Mouse (Mus musculus): ENCODE data around the gene Bmpr1b. TPM values are rescaled to one million over a fixed set of nuclear protein-coding genes. Genes with fewer than 3 reads are reported as not detected.

Bmpr1b gene
- polyA plus RNA-seq, 1 experiment from 2014 or later, result 1.1 TPM

GRCm38 (mm10) chr3:142103622-142104021, 65.6 kb downstream of the Bmpr1b start:
- Histone ChIP-seq H3K27me3 (replicated peaks; ENCODE audit: control insufficient read depth, insufficient read depth, low read length) (no peaks in the 10 kb centered on the region), H3K4me3 (ENCODE audit: low read depth, low read length) (no peak overlapping the region), H3K27ac (ENCODE audit: low read depth, low read length) (no peak overlapping the region), H3K9ac (ENCODE audit: low read depth, low read length) (no peak overlapping the region), H3K9me3 (ENCODE audit: control insufficient read depth, low read length) (no peaks in the 10 kb centered on the region), H3K36me3 (ENCODE audit: control insufficient read depth, insufficient read depth, low read length) (no peaks in the 10 kb centered on the region), H3K4me1 (replicated peaks; ENCODE audit: control insufficient read depth, insufficient read depth, low read length) (no peaks in the 10 kb centered on the region), H3K4me2 (no peak overlapping the region)
- ATAC-seq (replicated peaks; ENCODE audit: low FRiP score), result no peak
- WGBS, result 84% methylated on average over 4 of the region's 4 CpGs
- no peak for DNase-seq (ENCODE audit: low spot score)

- WGBS, result 58% methylated on average over 2 of the region's 2 CpGs
- no peak for DNase-seq (ENCODE audit: low spot score)
- Histone ChIP-seq H3K4me1 (replicated peaks; ENCODE audit: control insufficient read depth, insufficient read depth, low read length) (no peaks in the 10 kb centered on the region), H3K27ac (ENCODE audit: low read depth, low read length) (no peak overlapping the region), H3K9ac (ENCODE audit: low read depth, low read length) (no peak overlapping the region), H3K4me2 (no peak overlapping the region), H3K4me3 (ENCODE audit: low read depth, low read length) (no peak overlapping the region), H3K9me3 (ENCODE audit: control insufficient read depth, low read length) (no peaks in the 10 kb centered on the region), H3K36me3 (ENCODE audit: control insufficient read depth, insufficient read depth, low read length) (no peaks in the 10 kb centered on the region), H3K27me3 (replicated peaks; ENCODE audit: control insufficient read depth, insufficient read depth, low read length) (no peaks in the 10 kb centered on the region)
- ATAC-seq (replicated peaks; ENCODE audit: low FRiP score), result no peak
Measured at GRCm38 (mm10) chr3:142099151-142099550, 70.1 kb downstream of the Bmpr1b start.

GRCm38 (mm10) chr3:142094049-142094448, 75.2 kb downstream of the Bmpr1b start:
- H3K4me3 ChIP-seq (ENCODE audit: low read depth, low read length), result no peak overlapping the region
- H3K9me3 ChIP-seq (ENCODE audit: control insufficient read depth, low read length), result no peaks in the 10 kb centered on the region
- no peaks in the 10 kb centered on the region for H3K36me3 ChIP-seq (ENCODE audit: control insufficient read depth, insufficient read depth, low read length)
- no peak for ATAC-seq (replicated peaks; ENCODE audit: low FRiP score)
- H3K9ac ChIP-seq (ENCODE audit: low read depth, low read length), result no peak overlapping the region
- WGBS, result 84% methylated on average over 4 of the region's 4 CpGs
- no peak overlapping the region for H3K27ac ChIP-seq (ENCODE audit: low read depth, low read length)
- no peaks in the 10 kb centered on the region for H3K4me1 ChIP-seq (replicated peaks; ENCODE audit: control insufficient read depth, insufficient read depth, low read length)
- no peaks in the 10 kb centered on the region for H3K27me3 ChIP-seq (replicated peaks; ENCODE audit: control insufficient read depth, insufficient read depth, low read length)
- DNase-seq (ENCODE audit: low spot score), result no peak
- H3K4me2 ChIP-seq, result no peak overlapping the region

DNA sequence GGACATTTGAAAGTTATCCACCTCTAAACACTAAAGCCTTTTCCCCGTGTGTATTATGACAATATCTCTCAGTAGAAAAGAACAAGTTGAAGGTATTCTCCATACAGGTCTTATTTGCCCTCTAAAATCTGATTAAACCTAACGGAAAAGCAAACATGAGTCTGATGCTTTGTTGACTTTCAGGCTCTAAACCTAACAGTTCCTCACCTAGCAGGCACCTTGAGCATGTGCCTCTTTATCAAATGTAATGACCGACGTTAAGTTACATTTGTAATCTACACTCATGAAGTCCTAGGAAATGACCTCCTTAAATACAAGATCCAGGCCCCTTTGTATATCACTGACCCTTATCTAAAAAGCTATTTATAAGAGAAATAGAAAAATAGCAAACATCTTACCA, 79.5 kb downstream of the Bmpr1b start:
- Histone ChIP-seq H3K27me3 (replicated peaks; ENCODE audit: control insufficient read depth, insufficient read depth, low read length) (no peaks in the 10 kb centered on the region), H3K4me1 (replicated peaks; ENCODE audit: control insufficient read depth, insufficient read depth, low read length) (no peaks in the 10 kb centered on the region), H3K9me3 (ENCODE audit: control insufficient read depth, low read length) (no peaks in the 10 kb centered on the region), H3K27ac (ENCODE audit: low read depth, low read length) (no peak overlapping the region), H3K36me3 (ENCODE audit: control insufficient read depth, insufficient read depth, low read length) (no peaks in the 10 kb centered on the region), H3K4me2 (no peak overlapping the region), H3K9ac (ENCODE audit: low read depth, low read length) (no peak overlapping the region), H3K4me3 (ENCODE audit: low read depth, low read length) (no peak overlapping the region)
- WGBS, result 70% methylated on average over 4 of the region's 4 CpGs
- DNase-seq (ENCODE audit: low spot score) (no peak), ATAC-seq (replicated peaks; ENCODE audit: low FRiP score) (no peak)

GRCm38 (mm10) chr3:142085938-142086337, 83.3 kb downstream of the Bmpr1b start:
- 64% methylated on average over 3 of the region's 3 CpGs for WGBS
- no peak overlapping the region for H3K4me2 ChIP-seq
- ATAC-seq (replicated peaks; ENCODE audit: low FRiP score), result no peak
- no peak overlapping the region for H3K27ac ChIP-seq (ENCODE audit: low read depth, low read length)
- no peaks in the 10 kb centered on the region for H3K4me1 ChIP-seq (replicated peaks; ENCODE audit: control insufficient read depth, insufficient read depth, low read length)
- H3K4me3 ChIP-seq (ENCODE audit: low read depth, low read length), result no peak overlapping the region
- no peaks in the 10 kb centered on the region for H3K9me3 ChIP-seq (ENCODE audit: control insufficient read depth, low read length)
- no peak for DNase-seq (ENCODE audit: low spot score)
- no peaks in the 10 kb centered on the region for H3K27me3 ChIP-seq (replicated peaks; ENCODE audit: control insufficient read depth, insufficient read depth, low read length)
- no peak overlapping the region for H3K9ac ChIP-seq (ENCODE audit: low read depth, low read length)
- H3K36me3 ChIP-seq (ENCODE audit: control insufficient read depth, insufficient read depth, low read length), result no peaks in the 10 kb centered on the region

- Histone ChIP-seq H3K27me3 (replicated peaks; ENCODE audit: control insufficient read depth, insufficient read depth, low read length) (no peaks in the 10 kb centered on the region), H3K36me3 (ENCODE audit: control insufficient read depth, insufficient read depth, low read length) (no peaks in the 10 kb centered on the region), H3K9ac (ENCODE audit: low read depth, low read length) (no peak overlapping the region), H3K4me3 (ENCODE audit: low read depth, low read length) (no peak overlapping the region), H3K4me2 (no peak overlapping the region), H3K27ac (ENCODE audit: low read depth, low read length) (no peak overlapping the region), H3K4me1 (replicated peaks; ENCODE audit: control insufficient read depth, insufficient read depth, low read length) (no peaks in the 10 kb centered on the region), H3K9me3 (ENCODE audit: control insufficient read depth, low read length) (no peaks in the 10 kb centered on the region)
- DNase-seq (ENCODE audit: low spot score) (no peak), ATAC-seq (replicated peaks; ENCODE audit: low FRiP score) (no peak)
- 35% methylated on average over 1 of the region's 1 CpGs for WGBS
Measured at GRCm38 (mm10) chr3:142084091-142084490, 85.1 kb downstream of the Bmpr1b start.

DNA sequence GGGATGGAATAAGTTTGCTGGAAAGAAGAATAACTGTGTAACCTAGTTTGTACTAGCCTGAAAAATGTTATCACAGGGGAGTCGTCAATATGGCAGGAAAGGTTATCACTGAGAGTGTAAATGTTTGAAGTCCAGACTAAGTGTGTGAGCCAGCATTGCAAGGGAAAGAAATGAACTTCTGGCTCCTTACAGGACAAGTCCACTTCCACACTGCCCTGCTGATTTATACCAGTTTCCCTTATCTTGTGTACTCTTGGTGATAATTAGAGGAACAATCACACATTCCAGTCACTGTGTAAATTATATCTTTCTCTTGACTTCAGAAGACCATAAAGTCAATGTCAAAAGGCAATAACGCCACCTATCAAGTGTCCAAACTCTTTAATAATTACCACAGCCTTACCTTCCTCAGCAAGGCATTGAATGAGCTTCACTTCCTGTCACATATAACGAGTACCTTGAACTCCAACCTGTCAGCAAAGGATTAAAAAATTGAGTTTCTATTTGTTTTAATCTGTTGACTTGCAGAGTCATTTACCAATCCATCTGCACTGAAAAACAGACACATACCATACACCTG, 91.4 kb downstream of the Bmpr1b start:
- H3K4me1 ChIP-seq (replicated peaks; ENCODE audit: control insufficient read depth, insufficient read depth, low read length), result no peaks in the 10 kb centered on the region
- H3K36me3 ChIP-seq (ENCODE audit: control insufficient read depth, insufficient read depth, low read length), result no peaks in the 10 kb centered on the region
- no peak overlapping the region for H3K4me2 ChIP-seq
- no peak for ATAC-seq (replicated peaks; ENCODE audit: low FRiP score)
- H3K27ac ChIP-seq (ENCODE audit: low read depth, low read length), result no peak overlapping the region
- WGBS, result 49% methylated on average over 3 of the region's 3 CpGs
- H3K4me3 ChIP-seq (ENCODE audit: low read depth, low read length), result no peak overlapping the region
- no peaks in the 10 kb centered on the region for H3K27me3 ChIP-seq (replicated peaks; ENCODE audit: control insufficient read depth, insufficient read depth, low read length)
- DNase-seq (ENCODE audit: low spot score), result no peak
- no peak overlapping the region for H3K9ac ChIP-seq (ENCODE audit: low read depth, low read length)
- no peaks in the 10 kb centered on the region for H3K9me3 ChIP-seq (ENCODE audit: control insufficient read depth, low read length)

- 83% methylated on average over 5 of the region's 5 CpGs for WGBS
- no peak overlapping the region for H3K4me2 ChIP-seq
- H3K4me1 ChIP-seq (replicated peaks; ENCODE audit: control insufficient read depth, insufficient read depth, low read length), result no peaks in the 10 kb centered on the region
- no peaks in the 10 kb centered on the region for H3K9me3 ChIP-seq (ENCODE audit: control insufficient read depth, low read length)
- H3K27ac ChIP-seq (ENCODE audit: low read depth, low read length), result no peak overlapping the region
- DNase-seq (ENCODE audit: low spot score) (no peak), ATAC-seq (replicated peaks; ENCODE audit: low FRiP score) (no peak)
- H3K36me3 ChIP-seq (ENCODE audit: control insufficient read depth, insufficient read depth, low read length), result no peaks in the 10 kb centered on the region
- H3K27me3 ChIP-seq (replicated peaks; ENCODE audit: control insufficient read depth, insufficient read depth, low read length), result no peaks in the 10 kb centered on the region
- no peak overlapping the region for H3K4me3 ChIP-seq (ENCODE audit: low read depth, low read length)
- H3K9ac ChIP-seq (ENCODE audit: low read depth, low read length), result no peak overlapping the region
Measured at GRCm38 (mm10) chr3:142071601-142072000, 97.6 kb downstream of the Bmpr1b start.

DNA sequence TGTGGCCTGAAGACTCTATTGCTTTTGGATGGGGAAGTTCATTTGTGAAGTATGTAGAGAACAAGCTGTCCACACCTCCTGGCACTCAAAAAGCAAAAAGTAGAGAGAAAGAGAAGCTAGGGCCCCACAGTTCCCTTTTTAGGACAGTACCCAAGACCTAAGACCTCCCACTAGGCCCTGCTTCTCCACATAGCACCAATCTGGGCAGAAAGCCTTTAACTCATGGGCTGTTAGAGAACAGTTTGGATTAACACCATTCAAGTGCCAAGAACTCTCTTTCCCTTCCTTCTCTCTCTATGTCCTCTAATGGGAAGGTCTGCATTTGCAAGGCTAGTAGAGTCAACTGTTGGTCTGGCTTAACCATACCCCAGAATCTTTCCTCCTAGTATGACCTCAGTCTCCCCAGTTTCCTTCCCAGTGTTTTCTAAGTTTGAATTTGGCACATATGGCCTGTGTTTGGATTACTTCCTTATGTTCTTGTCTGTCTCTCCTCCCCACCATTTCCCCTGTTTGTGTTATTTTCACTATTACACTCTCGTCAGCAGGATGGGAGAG, 102.4 kb downstream of the Bmpr1b start:
- no peaks in the 10 kb centered on the region for H3K27me3 ChIP-seq (replicated peaks; ENCODE audit: control insufficient read depth, insufficient read depth, low read length)
- H3K9ac ChIP-seq (ENCODE audit: low read depth, low read length), result no peak overlapping the region
- no peaks in the 10 kb centered on the region for H3K4me1 ChIP-seq (replicated peaks; ENCODE audit: control insufficient read depth, insufficient read depth, low read length)
- H3K4me2 ChIP-seq, result no peak overlapping the region
- ATAC-seq (replicated peaks; ENCODE audit: low FRiP score), result no peak
- no peak overlapping the region for H3K27ac ChIP-seq (ENCODE audit: low read depth, low read length)
- WGBS, result 67% methylated on average over 1 of the region's 1 CpGs
- H3K9me3 ChIP-seq (ENCODE audit: control insufficient read depth, low read length), result no peaks in the 10 kb centered on the region
- no peak for DNase-seq (ENCODE audit: low spot score)
- no peaks in the 10 kb centered on the region for H3K36me3 ChIP-seq (ENCODE audit: control insufficient read depth, insufficient read depth, low read length)
- H3K4me3 ChIP-seq (ENCODE audit: low read depth, low read length), result no peak overlapping the region

All from liver, embryonic 11.5 days (tissue).